Mouse (Mus musculus) cortical plate, adult 2 months (tissue): ENCODE results near the gene Pikfyve.

Source experiments
- CTCF ChIP-seq: fragments of 200-500 bp; IDR thresholded peaks from 2 replicates; pipeline ENCODE4 v1.5.1; 2011; ENCODE audit warnings: mild to moderate bottlenecking, control low read depth, low read length; ENCODE audit not compliant: insufficient read depth; ENCODE audit errors: extremely low read depth
- POLR2A ChIP-seq: fragments of 200-500 bp; IDR thresholded peaks from 2 replicates; pipeline ENCODE4 v1.6.1; 2011; ENCODE audit warnings: mild to moderate bottlenecking, low read length, control low read depth; ENCODE audit not compliant: insufficient read depth; ENCODE audit errors: extremely low read depth

- TF ChIP-seq CTCF (no peak), POLR2A (no peak)
Measured at GRCm38 (mm10) chr1:65312896-65313295, 126.4 kb downstream of the Pikfyve start.
